Mouse (Mus musculus): Measurements from ENCODE around the gene Angpt4. TPM values are rescaled to one million over a fixed set of nuclear protein-coding genes. Genes with fewer than 3 reads are reported as not detected.

The Angpt4 gene
- polyA plus RNA-seq, 1 experiment = 2.8 TPM

GRCm38 (mm10) chr2:151915111-151915510, 4.1 kb downstream of the Angpt4 start:
- DNase-seq (ENCODE audit: low spot score) = no peak

- DNase-seq (ENCODE audit: low spot score) = no peak
Measured at GRCm38 (mm10) chr2:151916061-151916831, 5.2 kb downstream of the Angpt4 start.

- DNase-seq (ENCODE audit: low spot score) = no peak
Measured at GRCm38 (mm10) chr2:151919140-151919539, 8.1 kb downstream of the Angpt4 start.

- no peak for DNase-seq (ENCODE audit: low spot score)
Measured at GRCm38 (mm10) chr2:151921068-151921467, 10.1 kb downstream of the Angpt4 start.

- DNase-seq (ENCODE audit: low spot score) = no peak
Measured at GRCm38 (mm10) chr2:151921596-151921995, 10.6 kb downstream of the Angpt4 start.

- no peak for DNase-seq (ENCODE audit: low spot score)
Measured at GRCm38 (mm10) chr2:151924276-151924675, 13.3 kb downstream of the Angpt4 start.

- no peak for DNase-seq (ENCODE audit: low spot score)
Measured at GRCm38 (mm10) chr2:151925715-151926114, 14.7 kb downstream of the Angpt4 start.

- DNase-seq (ENCODE audit: low spot score) = no peak
Measured at GRCm38 (mm10) chr2:151927103-151927502, 16.1 kb downstream of the Angpt4 start.

- DNase-seq (ENCODE audit: low spot score) = peak; percentile 71
Measured at GRCm38 (mm10) chr2:151930389-151931074, 19.5 kb downstream of the Angpt4 start.

- DNase-seq (ENCODE audit: low spot score) = no peak
Measured at GRCm38 (mm10) chr2:151937893-151938292, 26.9 kb downstream of the Angpt4 start.

GRCm38 (mm10) chr2:151938780-151939200, 27.8 kb downstream of the Angpt4 start:
- no peak for DNase-seq (ENCODE audit: low spot score)

- no peak for DNase-seq (ENCODE audit: low spot score)
Measured at GRCm38 (mm10) chr2:151939651-151940420, 28.8 kb downstream of the Angpt4 start.

GRCm38 (mm10) chr2:151941269-151941668, 30.3 kb downstream of the Angpt4 start:
- DNase-seq (ENCODE audit: low spot score) = no peak

- DNase-seq (ENCODE audit: low spot score) = no peak
Measured at GRCm38 (mm10) chr2:151944106-151944505, 33.1 kb downstream of the Angpt4 start.

GRCm38 (mm10) chr2:151947617-151948016, 36.6 kb downstream of the Angpt4 start:
- DNase-seq (ENCODE audit: low spot score) = no peak

GRCm38 (mm10) chr2:151948311-151948710, 37.3 kb downstream of the Angpt4 start:
- DNase-seq (ENCODE audit: low spot score) = no peak

GRCm38 (mm10) chr2:151949082-151949774, 38.2 kb downstream of the Angpt4 start:
- DNase-seq (ENCODE audit: low spot score) = no peak

GRCm38 (mm10) chr2:151953665-151954064, 42.7 kb downstream of the Angpt4 start:
- DNase-seq (ENCODE audit: low spot score) = no peak

GRCm38 (mm10) chr2:151956500-151957137, 45.6 kb downstream of the Angpt4 start:
- DNase-seq (ENCODE audit: low spot score) = no peak

GRCm38 (mm10) chr2:151959274-151959673, 48.3 kb downstream of the Angpt4 start:
- no peak for DNase-seq (ENCODE audit: low spot score)
